Comparison of ENCODE assay signal across 9 mouse cellular contexts in the genomic region with DNA sequence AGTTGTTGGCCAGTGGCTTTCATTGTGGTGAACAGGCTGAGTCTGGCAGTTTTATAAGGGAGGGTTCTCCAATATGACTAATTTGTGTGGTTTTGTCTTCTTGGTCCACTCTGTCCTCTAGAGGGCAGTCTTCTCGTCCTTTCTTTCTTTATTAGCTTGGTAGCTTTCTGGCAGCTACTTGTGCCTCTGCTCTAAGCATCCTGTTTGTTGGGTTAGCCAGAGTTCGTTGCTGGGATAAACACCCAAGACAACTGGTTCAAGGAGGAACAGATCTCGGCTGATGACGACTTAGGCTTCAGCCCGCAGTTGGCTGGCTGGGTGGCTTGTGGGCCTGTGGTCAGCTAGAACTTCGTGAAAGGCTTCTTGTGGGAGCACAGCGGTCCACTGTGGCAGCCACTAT. TPM values are rescaled to one million over a fixed set of nuclear protein-coding genes. Genes with fewer than 3 reads are reported as not detected.
A peak's percentile ranks its signal among the peaks of the same experiment; 100 is the strongest.
DNase-seq lines count a peak whose midpoint lies in the region; ATAC-seq and TF ChIP-seq lines count a peak whose summit lies in the region.
"Had no signal": no experiment of that assay in that cellular context is flagged by ENCODE, and none has a peak within 500 bp of the region (broad histone marks: within the 10 kb centered on the region; RNA-seq: fewer than 3 reads in every experiment).

No protein-coding gene starts in this region.

- ATAC-seq in cerebellum, adult (ENCODE audit: insufficient number of reproducible peaks, low FRiP score, low TSS enrichment), result no peak

- TF ChIP-seq CTCF in lung, adult 2 months (IDR thresholded peaks at IDR 0.05; ENCODE audit: insufficient read depth, low read length), result no peak

- TF ChIP-seq POLR2A in lung, adult 2 months (IDR thresholded peaks at IDR 0.05; ENCODE audit: borderline replicate concordance, extremely low read depth, low read depth, low read length), result no peak

- 30% methylated on average over 7 of the region's 7 CpGs for WGBS in lung, adult 2 months

- no peak overlapping the region for H3K4me3 ChIP-seq in lung, adult 2 months (replicated peaks; ENCODE audit: extremely low read depth, low read depth, low read length)
- H3K4me3 ChIP-seq: stomach, embryonic 15.5 days had no signal

- DNase-seq in cerebellum, adult 18-20 months, result peak; percentile 54 to 59
- peak; percentile 10 to 24 for DNase-seq in lung, adult 18-20 months
- DNase-seq in lung, adult 2 months, result no peak
- peak; percentile 13 to 64 for DNase-seq in cerebellum, postnatal 36 days
- DNase-seq in hindlimb bud, embryonic 11.5 days (ENCODE audit: extremely low spot score, low read depth, low spot score), result peak; percentile 63
- DNase-seq in mesoderm, embryonic 11.5 days (ENCODE audit: low read depth, low spot score), result peak; percentile 69
- DNase-seq in spleen, postnatal 14 days (ENCODE audit: low spot score in 2 of 2), result no peak

- H3K4me1 ChIP-seq in lung, adult 2 months (ENCODE audit: control insufficient read depth, insufficient read depth, low read length), result no peaks in the 10 kb centered on the region
- H3K4me1 ChIP-seq: stomach, embryonic 15.5 days had no signal

RNA-seq across cellular contexts. Expression of a gene that starts 31.0 kb away (rescaled TPM):
- polyA plus RNA-seq in lung, adult 2 months (2012; rRNA removed), result 4.3 and 5.0 TPM in 2 replicates

RNA-seq across cellular contexts. Expression of a gene that starts 32.6 kb away (rescaled TPM):
- 3.3 and 3.6 TPM in 2 replicates for polyA plus RNA-seq in lung, adult 2 months (2012; rRNA removed)

Comparison
In these comparisons a context has a peak if more than half of its experiments do, and no peak if none do; other contexts are left out.
1. DNase-seq: peak in cerebellum, adult 18-20 months (2 of 2), lung, adult 18-20 months (2 of 2), cerebellum, postnatal 36 days (2 of 2), hindlimb bud, embryonic 11.5 days (single experiment) and mesoderm, embryonic 11.5 days (single experiment); none in lung, adult 2 months (single experiment) and spleen, postnatal 14 days (0 of 2).